Mouse (Mus musculus) G1E (cell line): ENCODE measurements around the gene Zranb3. TPM values are rescaled to one million over a fixed set of nuclear protein-coding genes. Genes with fewer than 3 reads are reported as not detected.

Experiments
- ATAC-seq: 2 replicates; pipeline ENCODE4 v1.8.0; 2016; ENCODE audit warnings: mild to moderate bottlenecking; ENCODE audit not compliant: insufficient number of reproducible peaks, poor library complexity, low FRiP score, severe bottlenecking; ENCODE audit errors: extremely low read depth
- DNase-seq: peaks from one replicate; pipeline ENCODE4 v3.0.0; 2012; ENCODE audit warnings: low spot score
- H3K27me3 ChIP-seq: 2 replicates; pipeline ENCODE4 v1.6.1; 2012; ENCODE audit warnings: mild to moderate bottlenecking, low read length, inconsistent platforms; ENCODE audit not compliant: insufficient read depth
- H3K36me3 ChIP-seq: replicated peaks from 2 replicates; pipeline ENCODE3; 2012; ENCODE audit warnings: mild to moderate bottlenecking, inconsistent platforms
- H3K4me1 ChIP-seq: 2 replicates; pipeline ENCODE4 v1.6.1; 2012; ENCODE audit warnings: low read depth, low read length, inconsistent platforms, mixed read lengths; ENCODE audit not compliant: insufficient read depth
- H3K4me3 ChIP-seq: 2 replicates; pipeline ENCODE4 v1.5.1; 2012; ENCODE audit warnings: low read depth, mild to moderate bottlenecking, inconsistent platforms, low read length, moderate library complexity, mixed read lengths
- H3K9me3 ChIP-seq: replicated peaks from 2 replicates; pipeline ENCODE4 v1.6.1; 2012; ENCODE audit warnings: inconsistent platforms
- CTCF ChIP-seq: IDR thresholded peaks from 2 replicates; pipeline ENCODE4 v1.5.1; 2012; ENCODE audit warnings: low read depth, low read length, inconsistent platforms, mixed read lengths
- GATA1 ChIP-seq: IDR thresholded peaks from 2 replicates; pipeline ENCODE4 v1.6.1; 2012; ENCODE audit warnings: borderline replicate concordance, low read length, inconsistent platforms, mixed read lengths
- GATA2 ChIP-seq: IDR thresholded peaks from 2 replicates; pipeline ENCODE4 v1.6.1; 2012; ENCODE audit warnings: low read depth, low read length, inconsistent platforms, borderline replicate concordance
- POLR2AphosphoS5 ChIP-seq: IDR thresholded peaks from 2 replicates; pipeline ENCODE4 v1.6.1; 2012; ENCODE audit warnings: low read depth, low read length, inconsistent platforms; ENCODE audit not compliant: insufficient replicate concordance
- TAL1 ChIP-seq: conservative IDR thresholded peaks from 2 replicates; pipeline ENCODE4 v1.6.1; 2012; ENCODE audit warnings: low read depth, low read length, inconsistent platforms, mixed read lengths
- polyA plus RNA-seq: library from polyadenylated mRNA; stranded (reverse); fragments of >175 nt; gene quantifications from 2 replicates; pipeline ENCODE4 v1.2.3, GENCODE M21; 2012
- total RNA-seq, 2 experiments: library from RNA; stranded (forward) in 1 of 2; stranded (reverse) in 1 of 2; fragments of 200-1000 nt in 1 of 2; fragments of >200 nt in 1 of 2; fragmentation: Nextera tagmentation in 1 of 2; gene quantifications; 2 replicates each; pipeline ENCODE4 v1.2.3; 2014 to 2017

Gene Zranb3
- total and polyA plus RNA-seq, 3 experiments = 1.9 to 29.3 (median 28.1) TPM

- peaks cover 2% of the 10 kb centered on the region; the same call in 1 of the 2 replicates for H3K4me1 ChIP-seq
- peaks cover 30% of the 10 kb centered on the region for H3K36me3 ChIP-seq
- DNase-seq = no peak
- TF ChIP-seq GATA2 (no peak), TAL1 (no peak), GATA1 (no peak), POLR2AphosphoS5 (no peak), CTCF (no peak)
- H3K4me3 ChIP-seq = no peak overlapping the region
- H3K27me3 ChIP-seq = no peaks in the 10 kb centered on the region
- no peak for ATAC-seq
- no peaks in the 10 kb centered on the region for H3K9me3 ChIP-seq
Measured at GRCm38 (mm10) chr1:128077788-128078187, 25.1 kb downstream of the Zranb3 start.

GRCm38 (mm10) chr1:128076791-128077479 lies 25.9 kb downstream of the Zranb3 start:
- no peaks in the 10 kb centered on the region for H3K9me3 ChIP-seq
- ATAC-seq = no peak
- no peak for DNase-seq

GRCm38 (mm10) chr1:128073051-128073450 lies 29.8 kb downstream of the Zranb3 start:
- TF ChIP-seq GATA2 = no peak
- TF ChIP-seq GATA1 = no peak
- no peak for TF ChIP-seq TAL1
- TF ChIP-seq POLR2AphosphoS5 = no peak
- no peak for TF ChIP-seq CTCF
- Histone ChIP-seq H3K27me3 (no peaks in the 10 kb centered on the region), H3K36me3 (peaks cover 9% of the 10 kb centered on the region), H3K9me3 (no peaks in the 10 kb centered on the region), H3K4me1 (peaks cover 10% of the 10 kb centered on the region), H3K4me3 (no peak overlapping the region)
- ATAC-seq = no peak
- DNase-seq = no peak

More at GRCm38 (mm10) chr1:128076791-128077479, 25.9 kb downstream of the Zranb3 start:
- TF ChIP-seq GATA2 (no peak), GATA1 (no peak), POLR2AphosphoS5 (no peak), TAL1 (no peak), CTCF (no peak)
- no peaks in the 10 kb centered on the region for H3K27me3 ChIP-seq
- peaks cover 23% of the 10 kb centered on the region for H3K36me3 ChIP-seq
- no peak overlapping the region for H3K4me3 ChIP-seq
- peaks cover 2% of the 10 kb centered on the region; the same call in 1 of the 2 replicates for H3K4me1 ChIP-seq

GRCm38 (mm10) chr1:128070003-128070402 lies 32.8 kb downstream of the Zranb3 start:
- no peak for ATAC-seq
- H3K4me3 ChIP-seq = no peak overlapping the region
- no peak for TF ChIP-seq GATA1
- TF ChIP-seq POLR2AphosphoS5 = no peak
- TF ChIP-seq TAL1 = no peak
- TF ChIP-seq CTCF = no peak
- no peak for TF ChIP-seq GATA2
- no peak for DNase-seq
- no peaks in the 10 kb centered on the region for H3K27me3 ChIP-seq
- peaks cover 3% of the 10 kb centered on the region for H3K9me3 ChIP-seq
- H3K4me1 ChIP-seq = peaks cover 10% of the 10 kb centered on the region
- H3K36me3 ChIP-seq = peaks cover 7% of the 10 kb centered on the region

GRCm38 (mm10) chr1:128068945-128069397 lies 33.9 kb downstream of the Zranb3 start:
- peak; percentile 81 for ATAC-seq

GRCm38 (mm10) chr1:128064716-128065115 lies 38.1 kb downstream of the Zranb3 start:
- Histone ChIP-seq H3K27me3 (no peaks in the 10 kb centered on the region), H3K36me3 (peaks cover 8% of the 10 kb centered on the region), H3K4me1 (peaks cover 10% of the 10 kb centered on the region), H3K9me3 (peaks cover 3% of the 10 kb centered on the region), H3K4me3 (no peak overlapping the region)
- no peak for TF ChIP-seq GATA1
- ATAC-seq (no peak), DNase-seq (no peak)

More at GRCm38 (mm10) chr1:128068945-128069397, 33.9 kb downstream of the Zranb3 start:
- TF ChIP-seq GATA2 (no peak), TAL1 (no peak), POLR2AphosphoS5 (no peak), CTCF (no peak)
- H3K9me3 ChIP-seq = peaks cover 3% of the 10 kb centered on the region
- H3K4me1 ChIP-seq = peaks cover 10% of the 10 kb centered on the region
- peaks cover 4% of the 10 kb centered on the region for H3K36me3 ChIP-seq
- DNase-seq = peak; percentile 5
- no peak overlapping the region for H3K4me3 ChIP-seq
- H3K27me3 ChIP-seq = no peaks in the 10 kb centered on the region
